Mouse (Mus musculus) CH12.LX (cell line): ENCODE results near the gene Capn11. TPM values are rescaled to one million over a fixed set of nuclear protein-coding genes. Genes with fewer than 3 reads are reported as not detected.

Experiments used
- DNase-seq: peaks from one replicate; pipeline ENCODE4 v3.0.0-alpha.2; 2013; ENCODE audit errors: extremely low read depth
- H3K27ac ChIP-seq: 2 replicates; pipeline ENCODE4 v1.5.1; 2012; ENCODE audit warnings: low read depth, mild to moderate bottlenecking, control low read depth, moderate library complexity; ENCODE audit not compliant: insufficient read depth
- H3K27me3 ChIP-seq: replicated peaks from 2 replicates; pipeline ENCODE3; 2012; ENCODE audit warnings: inconsistent platforms
- H3K36me3 ChIP-seq, 2 experiments: replicated peaks in 1 of 2; 2 replicates each; pipeline versions ENCODE3 to v1.6.1; 2012; ENCODE audit warnings: inconsistent platforms in 1 of 2, low read length in 1 of 2, mild to moderate bottlenecking in 1 of 2, mixed read lengths in 1 of 2, moderate library complexity in 1 of 2; ENCODE audit not compliant: control insufficient read depth in 1 of 2, insufficient read depth in 1 of 2
- H3K4me1 ChIP-seq, 2 experiments: 2 replicates each; pipeline ENCODE4 v1.6.1; 2012; ENCODE audit warnings: inconsistent platforms in 1 of 2, moderate library complexity in 1 of 2; ENCODE audit not compliant: insufficient read depth in 2 of 2, control insufficient read depth in 1 of 2
- H3K4me2 ChIP-seq: 2 replicates; pipeline ENCODE4 v1.6.1; 2012; ENCODE audit warnings: low read depth, mild to moderate bottlenecking, control low read depth; ENCODE audit not compliant: poor library complexity, insufficient read depth, severe bottlenecking
- H3K4me3 ChIP-seq, 3 experiments: fragments of 150-350 bp in 1 of 3; sonication (generic) in 1 of 3; replicated peaks in 1 of 3; 2 replicates each; pipeline versions ENCODE3 to v1.5.1; 2011 to 2012; ENCODE audit warnings: low read depth in 2 of 3, low read length in 2 of 3, mild to moderate bottlenecking in 2 of 3, moderate library complexity in 2 of 3, control low read depth in 1 of 3, improper control_type of control experiment in 1 of 3, inconsistent platforms in 1 of 3, mixed read lengths in 1 of 3; ENCODE audit not compliant: poor library complexity in 1 of 3
- H3K79me2 ChIP-seq: replicated peaks from 2 replicates; pipeline ENCODE4 v1.6.1; 2012; ENCODE audit warnings: mild to moderate bottlenecking, moderate library complexity; ENCODE audit not compliant: control insufficient read depth, poor library complexity, insufficient read depth, severe bottlenecking; ENCODE audit errors: extremely low read depth
- H3K9ac ChIP-seq: 2 replicates; pipeline ENCODE4 v1.6.1; 2012; ENCODE audit warnings: low read depth, mild to moderate bottlenecking, control low read depth, moderate library complexity; ENCODE audit not compliant: insufficient read depth
- H3K9me3 ChIP-seq: replicated peaks from 2 replicates; pipeline ENCODE3; 2012; ENCODE audit warnings: low read length, inconsistent platforms, mixed read lengths
- BHLHE40 ChIP-seq: IDR thresholded peaks from 2 replicates; pipeline ENCODE4 v1.6.1; 2011; ENCODE audit warnings: mild to moderate bottlenecking, low read depth, low read length, improper control_type of control experiment
- CHD1 ChIP-seq: IDR thresholded peaks from 2 replicates; pipeline ENCODE4 v1.6.1; 2012; ENCODE audit warnings: low read depth, low read length, improper control_type of control experiment, inconsistent platforms
- CHD2 ChIP-seq: IDR thresholded peaks from 2 replicates; pipeline ENCODE4 v1.6.1; 2011; ENCODE audit warnings: low read length, improper control_type of control experiment
- CTCF ChIP-seq, 2 experiments: IDR thresholded peaks in 1 of 2; conservative IDR thresholded peaks in 1 of 2; 2 replicates each; pipeline ENCODE4 v1.5.1; 2011 to 2012; ENCODE audit warnings: low read depth in 2 of 2, low read length in 2 of 2, improper control_type of control experiment in 1 of 2, inconsistent platforms in 1 of 2, mild to moderate bottlenecking in 1 of 2, moderate library complexity in 1 of 2
- E2F4 ChIP-seq: IDR thresholded peaks from 2 replicates; pipeline ENCODE4 v1.6.1; 2011; ENCODE audit warnings: low read depth, low read length, improper control_type of control experiment; ENCODE audit not compliant: insufficient replicate concordance
- ELF1 ChIP-seq: IDR thresholded peaks from 2 replicates; pipeline ENCODE4 v1.6.1; 2014; ENCODE audit warnings: low read depth, mild to moderate bottlenecking, inconsistent platforms, low read length, improper control_type of control experiment
- EP300 ChIP-seq: IDR thresholded peaks from 2 replicates; pipeline ENCODE4 v1.6.1; 2011; ENCODE audit warnings: low read length, improper control_type of control experiment
- ETS1 ChIP-seq: conservative IDR thresholded peaks from 2 replicates; pipeline ENCODE4 v1.6.1; 2012; ENCODE audit warnings: low read depth, mild to moderate bottlenecking, inconsistent platforms, low read length, improper control_type of control experiment, moderate library complexity
- GABPA ChIP-seq: IDR thresholded peaks from 2 replicates; pipeline ENCODE4 v1.6.1; 2012; ENCODE audit warnings: low read depth, low read length, improper control_type of control experiment, inconsistent platforms; ENCODE audit not compliant: insufficient replicate concordance
- HCFC1 ChIP-seq: IDR thresholded peaks from 2 replicates; pipeline ENCODE4 v1.6.1; 2012; ENCODE audit warnings: low read depth, mild to moderate bottlenecking, inconsistent platforms, low read length, improper control_type of control experiment
- IRF4 ChIP-seq: IDR thresholded peaks from 2 replicates; pipeline ENCODE4 v1.6.1; 2014; ENCODE audit warnings: low read depth, mild to moderate bottlenecking, inconsistent platforms, low read length, improper control_type of control experiment
- JUN ChIP-seq: IDR thresholded peaks from 2 replicates; pipeline ENCODE4 v1.6.1; 2011; ENCODE audit warnings: low read depth, mild to moderate bottlenecking, low read length, improper control_type of control experiment, moderate library complexity; ENCODE audit not compliant: insufficient read depth
- JUND ChIP-seq: conservative IDR thresholded peaks from 2 replicates; pipeline ENCODE4 v1.6.1; 2011; ENCODE audit warnings: low read depth, low read length, improper control_type of control experiment
- KAT2A ChIP-seq: IDR thresholded peaks from 2 replicates; pipeline ENCODE4 v1.6.1; 2012; ENCODE audit warnings: low read length, improper control_type of control experiment, inconsistent platforms; ENCODE audit not compliant: insufficient replicate concordance
- MAFK ChIP-seq: IDR thresholded peaks from 2 replicates; pipeline ENCODE4 v1.6.1; 2011; ENCODE audit warnings: low read length, improper control_type of control experiment; ENCODE audit not compliant: insufficient replicate concordance
- MAX ChIP-seq: IDR thresholded peaks from 2 replicates; pipeline ENCODE4 v1.6.1; 2011; ENCODE audit warnings: low read length, improper control_type of control experiment
- MAZ ChIP-seq: IDR thresholded peaks from 2 replicates; pipeline ENCODE4 v1.6.1; 2012; ENCODE audit warnings: low read depth, mild to moderate bottlenecking, inconsistent platforms, low read length, improper control_type of control experiment, moderate library complexity
- MEF2A ChIP-seq: IDR thresholded peaks from 2 replicates; pipeline ENCODE4 v1.6.1; 2014; ENCODE audit warnings: low read depth, mild to moderate bottlenecking, inconsistent platforms, low read length, improper control_type of control experiment, borderline replicate concordance
- MXI1 ChIP-seq: IDR thresholded peaks from 2 replicates; pipeline ENCODE4 v1.6.1; 2011; ENCODE audit warnings: mild to moderate bottlenecking, low read depth, low read length, improper control_type of control experiment
- MYC ChIP-seq: IDR thresholded peaks from 2 replicates; pipeline ENCODE4 v1.6.1; 2011; ENCODE audit warnings: low read depth, mild to moderate bottlenecking, improper control_type of control experiment, low read length
- NELFE ChIP-seq: IDR thresholded peaks from 2 replicates; pipeline ENCODE4 v1.6.1; 2011; ENCODE audit warnings: low read depth, low read length, improper control_type of control experiment
- NRF1 ChIP-seq: IDR thresholded peaks from 2 replicates; pipeline ENCODE4 v1.6.1; 2014; ENCODE audit warnings: low read depth, mild to moderate bottlenecking, inconsistent platforms, low read length, improper control_type of control experiment, moderate library complexity
- PAX5 ChIP-seq: IDR thresholded peaks from 2 replicates; pipeline ENCODE4 v1.6.1; 2012; ENCODE audit warnings: low read length, inconsistent platforms, mixed read lengths
- POLR2A ChIP-seq: IDR thresholded peaks from 2 replicates; pipeline ENCODE4 v1.6.1; 2011; ENCODE audit warnings: low read depth, mild to moderate bottlenecking, improper control_type of control experiment, low read length
- POLR2AphosphoS2 ChIP-seq: IDR thresholded peaks from 2 replicates; pipeline ENCODE4 v1.6.1; 2011; ENCODE audit warnings: low read depth, low read length, improper control_type of control experiment
- RAD21 ChIP-seq: IDR thresholded peaks from 2 replicates; pipeline ENCODE4 v1.6.1; 2011; ENCODE audit warnings: low read depth, mild to moderate bottlenecking, low read length, improper control_type of control experiment, moderate library complexity
- RCOR1 ChIP-seq: conservative IDR thresholded peaks from 2 replicates; pipeline ENCODE4 v1.6.1; 2012; ENCODE audit warnings: low read depth, mild to moderate bottlenecking, inconsistent platforms, low read length, improper control_type of control experiment
- SIN3A ChIP-seq: IDR thresholded peaks from 2 replicates; pipeline ENCODE4 v1.6.1; 2012; ENCODE audit warnings: low read length, improper control_type of control experiment, inconsistent platforms
- SMC3 ChIP-seq: IDR thresholded peaks from 2 replicates; pipeline ENCODE4 v1.6.1; 2011; ENCODE audit warnings: low read depth, low read length, improper control_type of control experiment
- TBP ChIP-seq: conservative IDR thresholded peaks from 2 replicates; pipeline ENCODE4 v1.6.1; 2011; ENCODE audit warnings: low read depth, low read length, improper control_type of control experiment
- TCF12 ChIP-seq: IDR thresholded peaks from 2 replicates; pipeline ENCODE4 v1.6.1; 2014; ENCODE audit warnings: low read depth, mild to moderate bottlenecking, inconsistent platforms, low read length, improper control_type of control experiment
- UBTF ChIP-seq: IDR thresholded peaks from 2 replicates; pipeline ENCODE4 v1.6.1; 2012; ENCODE audit warnings: low read depth, mild to moderate bottlenecking, inconsistent platforms, low read length, improper control_type of control experiment, moderate library complexity
- USF1 ChIP-seq: IDR thresholded peaks from 2 replicates; pipeline ENCODE4 v1.6.1; 2014; ENCODE audit warnings: low read depth, mild to moderate bottlenecking, inconsistent platforms, low read length, improper control_type of control experiment
- USF2 ChIP-seq: conservative IDR thresholded peaks from 2 replicates; pipeline ENCODE4 v1.6.1; 2011; ENCODE audit warnings: low read depth, low read length, improper control_type of control experiment
- ZC3H11A ChIP-seq: IDR thresholded peaks from 2 replicates; pipeline ENCODE4 v1.6.1; 2012; ENCODE audit warnings: low read depth, mild to moderate bottlenecking, inconsistent platforms, low read length, improper control_type of control experiment
- ZKSCAN1 ChIP-seq: IDR thresholded peaks from 2 replicates; pipeline ENCODE4 v1.6.1; 2012; ENCODE audit warnings: low read depth, inconsistent platforms, low read length, improper control_type of control experiment, borderline replicate concordance
- ZMIZ1 ChIP-seq: IDR thresholded peaks from 2 replicates; pipeline ENCODE4 v1.6.1; 2012; ENCODE audit warnings: low read depth, mild to moderate bottlenecking, inconsistent platforms, low read length, improper control_type of control experiment
- ZNF384 ChIP-seq: IDR thresholded peaks from 2 replicates; pipeline ENCODE4 v1.6.1; 2012; ENCODE audit warnings: low read depth, low read length, improper control_type of control experiment, inconsistent platforms
- dilution Hi-C: fragments of 300-500 bp; cut with MboI; formaldehyde crosslinking; loops from 2 replicates; pipeline ENCODE4 v1.14.3; 2020; ENCODE audit warnings: low sequenced_read_pairs; ENCODE audit not compliant: extremely low pct_unique_long_range_greater_than_20kb, extremely low pct_ligation_motif_present
- in situ Hi-C: fragments of 300-500 bp; cut with MboI; formaldehyde crosslinking; loops from 3 replicates; pipeline ENCODE4 v1.14.3; 2019; ENCODE audit warnings: low sequenced_read_pairs, low pct_ligation_motif_present, low pct_unique_long_range_greater_than_20kb, mixed read lengths
- polyA plus RNA-seq: library from polyadenylated mRNA; unstranded; fragments of >175 nt; gene quantifications from 2 replicates; pipeline ENCODE4 v1.2.1, GENCODE M21; 2012; ENCODE audit warnings: low read depth; ENCODE audit not compliant: insufficient read length
- total RNA-seq, 2 experiments: library from RNA; depleted of rRNA; stranded (reverse); fragments of 300-350 nt in 1 of 2; fragments of >200 nt in 1 of 2; gene quantifications; 2 replicates each; pipeline ENCODE4 v1.2.3; 2012 to 2014

Capn11 gene
- total and polyA plus RNA-seq, 3 experiments: 0.09 TPM; not detected in 2

GRCm38 (mm10) chr17:45642701-45643100, 16.4 kb downstream of the Capn11 start:
- TF ChIP-seq ZNF384 (no peak), EP300 (no peak), RCOR1 (no peak), ZKSCAN1 (no peak), JUND (no peak), ETS1 (no peak), BHLHE40 (no peak), ZC3H11A (peak; percentile 62), PAX5 (no peak), NRF1 (no peak), USF2 (no peak), ZMIZ1 (no peak), USF1 (no peak), CTCF (conservative IDR thresholded peaks at IDR 0.05 in 1 of 2, IDR thresholded peaks at IDR 0.05 in 1 of 2; ENCODE audit: low read depth in 2 of 2, low read length in 2 of 2) (peak; percentile 67 to 91), KAT2A (no peak), ELF1 (0 out of 2 replicates have a peak, but pooled peaks have one; percentile 7), RAD21 (peak; percentile 88), CHD1 (no peak), MEF2A (no peak), E2F4 (no peak), POLR2AphosphoS2 (no peak), UBTF (no peak), MAFK (no peak), MYC (no peak), IRF4 (no peak), MAX (no peak), MAZ (no peak), JUN (no peak), TBP (no peak), MXI1 (no peak), NELFE (peak; percentile 38; the same call in 1 of the 2 replicates), TCF12 (no peak), POLR2A (no peak), HCFC1 (no peak), SIN3A (0 out of 2 replicates have a peak, but pooled peaks have one; percentile 35), SMC3 (peak; percentile 88), GABPA (no peak), CHD2 (no peak)
- H3K36me3 ChIP-seq: no peaks in the 10 kb centered on the region
- dilution Hi-C loops: no loop called here
- H3K4me3 ChIP-seq: peak overlapping the region in 1 of 3 experiments; percentile 31
- DNase-seq: peak; percentile 71
- H3K79me2 ChIP-seq: no peaks in the 10 kb centered on the region
- H3K9me3 ChIP-seq: peaks cover 4% of the 10 kb centered on the region
- H3K27ac ChIP-seq: no peak overlapping the region
- no peak overlapping the region for H3K9ac ChIP-seq
- peaks cover 3% of the 10 kb centered on the region for H3K27me3 ChIP-seq
- no peak overlapping the region for H3K4me2 ChIP-seq
- H3K4me1 ChIP-seq: peaks cover 4 to 11% of the 10 kb centered on the region in 2 experiments
- in situ Hi-C loops: no loop called here
